Mouse (Mus musculus): ENCODE measurements around the gene Rexo2. TPM values are rescaled to one million over a fixed set of nuclear protein-coding genes. Genes with fewer than 3 reads are reported as not detected.
"Not testable (repeated sequence)": the region's sequence is repeated elsewhere in the genome, so short reads cannot be mapped to it uniquely, and the experiment has no call there.

Rexo2 gene
- total RNA-seq (2015) = 109 and 112 TPM in 2 replicates
- 141 and 168 TPM in 2 replicates for total RNA-seq (2017)

- peak; percentile 100 for ATAC-seq (ENCODE audit: poor library complexity, severe bottlenecking)
Observed at GRCm38 (mm10) chr9:48480411-48481213, at the start of gene Rexo2. Rexo2 (minus strand) TSS chr9:48480623.

DNA sequence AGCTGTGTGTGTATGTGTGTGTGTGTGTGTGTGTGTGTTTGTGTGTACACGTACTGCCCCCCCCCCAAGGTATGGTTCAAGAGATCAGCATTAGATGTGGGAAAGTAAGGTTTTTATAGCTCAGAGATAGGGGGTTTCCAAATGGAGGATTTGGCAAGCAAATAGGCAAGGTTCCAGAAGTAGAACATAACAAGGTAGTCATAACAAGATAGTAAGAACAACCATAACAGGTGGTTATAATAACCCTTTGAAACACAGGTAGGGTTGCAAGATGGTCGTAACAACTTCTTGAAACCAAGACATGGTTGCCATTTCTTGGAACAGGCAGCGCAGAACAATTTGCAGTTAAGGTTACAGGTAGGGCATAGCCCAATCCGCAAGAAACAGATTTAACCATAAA lies 46.1 kb upstream of the Rexo2 start:
- ATAC-seq (ENCODE audit: poor library complexity, severe bottlenecking) = no peak

GRCm38 (mm10) chr9:48525566-48525965 lies 45.1 kb upstream of the Rexo2 start:
- peak; percentile 69 for ATAC-seq (ENCODE audit: poor library complexity, severe bottlenecking)

DNA sequence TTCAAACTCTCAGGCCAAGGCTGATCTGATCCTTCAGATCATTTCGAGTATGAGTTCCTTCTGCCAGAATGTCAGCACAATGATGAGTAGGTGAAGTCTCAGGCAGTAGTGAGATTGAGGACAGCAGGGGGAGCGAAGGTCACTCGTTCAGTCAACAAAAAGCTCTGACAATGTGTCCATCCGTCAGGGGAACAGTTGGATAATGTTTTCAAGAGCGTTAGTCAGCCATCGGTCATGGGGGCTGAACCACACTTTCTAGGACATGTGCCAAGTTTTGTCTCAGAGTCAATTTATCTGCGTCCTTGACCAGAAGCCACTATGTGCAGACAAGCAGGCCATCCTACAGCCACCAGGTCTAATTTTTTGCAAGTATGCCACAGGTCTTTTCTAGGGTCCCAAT lies 40.0 kb upstream of the Rexo2 start:
- not testable (repeated sequence) for ATAC-seq (ENCODE audit: poor library complexity, severe bottlenecking)

DNA sequence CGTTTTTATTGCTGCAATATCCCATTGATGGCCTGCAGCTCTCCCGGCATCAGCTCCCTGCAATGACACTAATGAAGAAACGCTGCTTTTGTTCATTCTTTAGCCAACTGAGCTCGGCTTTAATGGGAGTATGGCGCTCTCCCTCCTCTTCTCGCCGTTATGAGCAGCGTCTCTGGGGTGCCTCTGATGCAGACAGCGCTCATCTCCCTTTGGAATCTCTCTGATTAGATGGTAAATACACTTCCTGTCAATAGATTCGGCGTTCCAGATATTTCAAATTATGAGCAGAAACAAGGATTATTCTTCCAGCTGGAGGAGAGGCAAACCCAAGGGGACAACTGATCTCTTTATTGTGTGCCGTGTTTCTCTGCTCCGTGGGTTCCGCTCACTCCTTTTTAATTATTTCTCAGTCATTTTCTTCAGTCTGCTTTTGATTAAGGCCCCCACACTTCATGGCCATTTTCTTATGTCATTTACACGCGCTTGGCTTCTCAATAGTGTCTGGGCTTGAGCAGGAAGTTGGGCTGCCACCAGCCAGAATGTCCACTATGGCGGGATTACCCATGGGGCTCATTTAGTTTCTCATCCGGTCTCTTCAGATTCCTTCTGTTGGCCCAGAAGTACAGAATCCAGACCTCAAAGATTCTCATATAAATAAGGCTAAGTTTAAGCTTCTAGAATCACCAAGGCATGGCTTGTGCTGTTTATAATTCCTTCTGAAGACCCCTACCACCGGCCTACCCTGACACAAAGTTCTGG lies 37.1 kb upstream of the Rexo2 start:
- no peak for ATAC-seq (ENCODE audit: poor library complexity, severe bottlenecking)

- ATAC-seq (ENCODE audit: poor library complexity, severe bottlenecking) = no peak
Observed at GRCm38 (mm10) chr9:48516615-48517371, 36.4 kb upstream of the Rexo2 start.

DNA sequence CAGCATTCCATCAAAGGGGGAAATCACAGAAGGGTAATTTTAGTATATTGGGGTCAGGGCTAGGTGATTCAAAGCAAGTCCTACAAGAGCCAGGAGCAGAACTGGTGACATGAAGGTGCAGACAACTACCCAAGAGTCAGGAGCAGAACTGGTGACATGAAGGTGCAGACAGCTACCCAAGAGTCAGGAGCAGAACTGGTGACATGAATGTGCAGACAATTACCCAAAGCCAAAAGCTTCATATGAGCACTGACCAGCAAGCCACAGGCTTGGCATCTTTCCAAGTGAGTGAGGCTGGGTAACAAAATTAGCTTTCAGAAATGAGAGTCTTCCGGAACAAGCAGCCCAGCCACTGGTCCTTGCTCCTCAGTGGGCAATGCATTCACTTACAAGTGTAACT lies 34.9 kb upstream of the Rexo2 start:
- ATAC-seq (ENCODE audit: poor library complexity, severe bottlenecking) = peak; percentile 47; the same call in 1 of the 2 replicates

GRCm38 (mm10) chr9:48510134-48510533 lies 29.7 kb upstream of the Rexo2 start:
- no peak for ATAC-seq (ENCODE audit: poor library complexity, severe bottlenecking)

- no peak for ATAC-seq (ENCODE audit: poor library complexity, severe bottlenecking)
Observed at GRCm38 (mm10) chr9:48504741-48505365, 24.4 kb upstream of the Rexo2 start.

GRCm38 (mm10) chr9:48503001-48503400 lies 22.6 kb upstream of the Rexo2 start:
- ATAC-seq (ENCODE audit: poor library complexity, severe bottlenecking) = no peak

DNA sequence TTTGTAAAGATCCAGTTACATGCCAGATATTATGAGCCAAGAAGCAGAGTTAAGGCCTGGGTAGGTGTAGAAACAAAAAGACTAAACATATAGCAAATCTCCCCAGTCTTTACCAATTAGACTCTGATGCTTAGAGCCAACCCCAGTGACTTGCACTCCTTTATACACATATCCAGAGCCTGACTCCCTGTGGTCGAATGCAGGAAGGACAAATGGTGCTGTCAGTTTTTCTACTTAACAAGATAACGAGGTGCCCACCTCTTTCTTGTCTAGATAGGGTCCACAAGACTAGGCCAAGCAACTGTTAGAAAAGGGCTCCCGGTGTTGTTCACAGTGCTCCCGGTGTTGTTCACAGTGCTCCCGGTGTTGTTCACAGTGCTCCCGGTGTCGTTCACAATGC lies 20.8 kb upstream of the Rexo2 start:
- ATAC-seq (ENCODE audit: poor library complexity, severe bottlenecking) = no peak

GRCm38 (mm10) chr9:48495548-48495932 lies 15.1 kb upstream of the Rexo2 start:
- peak; percentile 47 for ATAC-seq (ENCODE audit: poor library complexity, severe bottlenecking)

DNA sequence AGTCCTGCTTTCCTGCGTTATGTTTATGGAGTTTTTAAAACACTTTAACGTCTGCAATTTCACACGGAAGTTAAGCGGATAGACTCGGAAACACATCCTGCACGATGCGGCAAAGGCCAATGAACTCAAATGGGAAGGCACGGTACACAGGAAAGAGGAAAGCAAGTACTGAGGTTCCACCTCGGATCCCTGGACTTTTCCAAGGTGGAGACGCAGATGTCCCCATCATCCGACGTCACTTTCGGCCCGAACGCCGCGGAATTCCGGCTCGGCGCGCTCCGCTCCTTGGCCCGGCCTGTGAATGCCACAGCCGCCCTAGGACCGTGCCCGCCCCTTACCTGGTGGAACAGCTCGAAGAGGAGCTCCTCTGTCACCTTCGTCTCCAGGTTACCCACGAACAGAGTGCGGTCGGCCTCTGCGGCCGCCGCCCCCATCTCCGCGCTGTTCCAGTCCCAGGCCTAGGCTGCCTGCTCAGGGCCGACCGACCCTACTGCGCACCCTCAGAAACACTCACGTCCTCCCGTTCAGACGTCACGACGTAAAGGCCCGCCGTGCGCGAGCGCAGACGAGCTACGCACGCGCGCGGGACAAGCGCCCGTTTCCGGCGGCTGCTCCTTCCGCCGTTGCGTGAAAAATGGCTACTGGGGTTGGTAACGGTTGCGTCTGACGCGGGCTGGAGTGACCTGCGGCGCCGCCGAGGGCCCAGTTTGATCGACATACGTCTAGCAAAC lies 14.6 kb upstream of the Rexo2 start, which contains the start of the genes Rbm7 and Gm5617:
Gene Rbm7 (minus strand): TSS at position 483 of the 731 bp plus-strand sequence.
Gene Gm5617 (plus strand): TSS at position 626 of the 731 bp plus-strand sequence.
- peak; percentile 98 for ATAC-seq (ENCODE audit: poor library complexity, severe bottlenecking)

- no peak for ATAC-seq (ENCODE audit: poor library complexity, severe bottlenecking)
Observed at GRCm38 (mm10) chr9:48481214-48482134, 1.1 kb upstream of the Rexo2 start.

DNA sequence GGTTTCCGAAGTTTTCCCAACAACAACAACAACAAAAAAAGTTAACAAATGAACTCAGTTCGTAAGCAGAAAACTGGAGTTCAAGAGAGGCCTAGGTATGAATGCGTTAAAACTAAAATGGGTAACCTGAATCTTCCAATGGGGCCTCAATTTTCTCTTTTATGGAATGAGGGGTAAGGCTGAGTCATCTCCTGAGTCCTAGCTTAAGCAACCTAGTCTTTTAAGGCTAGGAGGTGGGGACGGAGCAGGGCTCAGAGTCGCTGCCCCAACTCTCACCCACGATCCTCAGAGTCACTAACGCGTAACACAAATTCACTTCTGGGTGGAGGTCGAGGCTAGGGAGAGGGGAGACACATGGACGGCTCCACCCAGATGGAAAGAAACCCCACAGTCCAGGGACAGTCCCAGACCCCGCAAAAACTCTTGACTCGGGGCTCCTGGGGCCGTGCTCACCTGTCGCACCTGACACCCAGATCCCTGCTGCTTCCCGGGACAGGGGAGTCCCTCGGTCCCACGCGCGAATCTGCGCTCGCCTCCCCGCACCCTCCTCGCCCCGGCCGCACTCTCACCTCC lies 499 bp downstream of the Rexo2 start:
- 0 out of 2 replicates have a peak, but pooled peaks have one; percentile 4 for ATAC-seq (ENCODE audit: poor library complexity, severe bottlenecking)

- no peak for ATAC-seq (ENCODE audit: poor library complexity, severe bottlenecking)
Observed at GRCm38 (mm10) chr9:48478808-48479207, 1.6 kb downstream of the Rexo2 start.

GRCm38 (mm10) chr9:48476236-48477165 lies 3.9 kb downstream of the Rexo2 start:
- no peak for ATAC-seq (ENCODE audit: poor library complexity, severe bottlenecking)
